Mouse (Mus musculus) stomach, embryonic 16.5 days (tissue): Measurements from ENCODE around the gene Nvl. TPM values are rescaled to one million over a fixed set of nuclear protein-coding genes. Genes with fewer than 3 reads are reported as not detected.

Source experiments
- ATAC-seq: fragments of 200-750 bp; cut with Nextera tagmentation; 2 replicates; pipeline ENCODE4 v1.8.0; 2017; ENCODE audit warnings: moderate number of reproducible peaks, moderate TSS enrichment; ENCODE audit not compliant: insufficient read depth, low FRiP score
- H3K27ac ChIP-seq: fragments of 300-500 bp; sonication (generic); 2 replicates; pipeline ENCODE4 v1.5.1; 2014; ENCODE audit warnings: low read length
- H3K27me3 ChIP-seq: fragments of 300-500 bp; sonication (generic); 2 replicates; pipeline ENCODE4 v1.6.1; 2014; ENCODE audit warnings: low read length, control low read depth, mixed read lengths; ENCODE audit not compliant: control insufficient read depth, insufficient read depth
- H3K36me3 ChIP-seq: fragments of 300-500 bp; sonication (generic); 2 replicates; pipeline ENCODE4 v1.6.1; 2014; ENCODE audit warnings: low read length; ENCODE audit not compliant: control insufficient read depth, insufficient read depth
- H3K4me1 ChIP-seq: fragments of 300-500 bp; sonication (generic); 2 replicates; pipeline ENCODE4 v1.6.1; 2014; ENCODE audit warnings: low read length, control low read depth, mixed read lengths; ENCODE audit not compliant: control insufficient read depth, insufficient read depth
- H3K4me2 ChIP-seq: fragments of 300-500 bp; sonication (generic); 2 replicates; pipeline ENCODE4 v1.6.1; 2014; ENCODE audit warnings: low read depth, low read length, mixed read lengths
- H3K4me3 ChIP-seq: fragments of 300-500 bp; sonication (generic); replicated peaks from 2 replicates; pipeline ENCODE4 v1.5.1; 2014; ENCODE audit warnings: mild to moderate bottlenecking, low read length
- H3K9ac ChIP-seq: fragments of 300-500 bp; sonication (generic); 2 replicates; pipeline ENCODE4 v1.6.1; 2014; ENCODE audit warnings: low read length
- H3K9me3 ChIP-seq: fragments of 300-500 bp; sonication (generic); replicated peaks from 2 replicates; pipeline ENCODE4 v1.6.1; 2016; ENCODE audit warnings: low read length, control low read depth; ENCODE audit not compliant: control insufficient read depth
- WGBS: fragments of 180-500 bp; shearing (Covaris S2); extraction: QIAGEN DNeasy Blood & Tissue Kit; methylation state at CpG from one replicate; pipeline ENCODE4 v1.1.7; 2014; 5-methylcytosine and 5-hydroxymethylcytosine counted together
- polyA plus RNA-seq: library from polyadenylated mRNA; unstranded; fragments of >200 nt; fragmentation: Nextera tagmentation; extraction: Ambion mirVana; gene quantifications from 2 replicates; pipeline ENCODE4 v1.2.1, GENCODE M21; 2015

Gene Nvl
- 29.3 and 30.5 TPM in 2 replicates for polyA plus RNA-seq

DNA sequence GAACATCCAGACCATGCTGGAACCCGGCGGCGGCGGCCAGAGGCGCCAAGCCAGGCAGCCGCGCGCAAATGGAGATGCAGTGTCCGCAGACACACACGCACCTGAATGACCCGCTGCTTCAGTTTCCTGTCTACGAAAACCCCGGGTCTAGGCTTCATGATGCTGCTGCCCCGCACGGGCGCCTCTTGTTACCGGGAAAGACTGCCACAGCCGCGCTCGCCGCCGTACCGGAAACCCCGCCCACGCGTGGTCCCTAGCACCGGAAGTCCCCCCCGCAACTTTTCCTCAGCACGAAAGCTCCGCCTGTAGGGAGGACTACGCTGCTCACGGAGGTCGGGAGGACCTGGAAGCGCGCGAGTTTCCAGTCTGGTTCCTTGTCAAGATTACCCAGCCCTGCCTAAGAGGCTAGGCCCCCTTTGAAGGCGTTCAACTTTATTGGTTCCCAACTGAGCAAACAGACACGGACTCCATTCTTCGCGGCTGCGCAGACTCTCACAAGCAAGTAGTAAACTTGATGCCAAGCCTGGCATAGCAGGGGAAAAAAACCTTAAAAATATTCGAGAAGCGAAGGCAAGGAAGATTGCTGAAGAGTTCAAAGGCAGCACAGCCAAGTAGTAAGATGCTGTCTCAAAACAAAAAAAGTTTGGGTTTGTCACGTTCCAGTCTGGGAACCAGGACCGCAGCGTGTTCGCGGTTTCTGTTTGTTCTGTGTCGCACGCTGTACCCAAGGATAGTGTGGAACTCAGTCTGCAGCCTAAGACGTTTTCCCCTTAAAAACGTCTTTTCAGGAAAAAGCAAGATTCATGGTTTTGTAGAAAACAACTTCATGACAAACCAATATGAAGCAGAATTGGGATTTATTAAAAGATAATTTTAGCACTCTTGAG, at the start of gene Nvl, which contains the start of gene Cnih4:
Gene Nvl, minus strand, starts transcription at position 255 of the 887 bp plus-strand sequence.
Gene Cnih4, plus strand, starts transcription at position 744 of the 887 bp plus-strand sequence.
- Histone ChIP-seq H3K4me3 (peak within 1 kb of the TSS; percentile 94), H3K36me3 (no peaks in the 10 kb centered on the region), H3K9me3 (no peaks in the 10 kb centered on the region), H3K27ac (peak within 1 kb of the TSS; percentile 93), H3K4me2 (peak within 1 kb of the TSS; percentile 88), H3K4me1 (peaks cover 10% of the 10 kb centered on the region), H3K9ac (peak within 1 kb of the TSS; percentile 83), H3K27me3 (no peaks in the 10 kb centered on the region)
- WGBS: under 1% methylated on average over 52 of the region's 52 CpGs
- ATAC-seq: peak; percentile 99

GRCm38 (mm10) chr1:181188925-181189324, 44.9 kb upstream of the Nvl start:
- Histone ChIP-seq H3K36me3 (peaks cover 30% of the 10 kb centered on the region), H3K27ac (no peak overlapping the region), H3K4me3 (no peak overlapping the region), H3K9me3 (no peaks in the 10 kb centered on the region), H3K27me3 (no peaks in the 10 kb centered on the region), H3K9ac (no peak overlapping the region), H3K4me2 (no peak overlapping the region), H3K4me1 (no peaks in the 10 kb centered on the region)
- no peak for ATAC-seq
- WGBS: 82% methylated on average over 4 of the region's 4 CpGs

DNA sequence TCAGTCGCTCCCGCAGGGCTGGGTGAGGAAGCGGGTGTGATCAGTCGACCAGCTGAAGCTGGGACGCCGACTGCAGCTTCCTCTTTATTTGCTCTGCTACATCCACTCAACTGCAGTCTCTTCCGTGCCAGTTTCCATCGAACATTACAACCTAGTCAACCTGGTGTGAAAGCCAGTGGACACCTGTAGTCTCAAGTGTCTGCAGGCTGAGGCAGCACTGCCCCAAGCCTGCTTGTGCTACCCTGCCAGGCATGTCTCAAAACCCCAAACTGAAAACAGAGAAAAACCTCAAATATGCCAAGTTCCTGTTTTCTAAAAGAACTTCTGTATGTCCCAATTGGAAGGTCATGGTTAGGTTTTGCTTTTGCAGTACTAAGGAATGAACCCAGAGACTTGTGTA, 26.2 kb upstream of the Nvl start:
- no peak overlapping the region for H3K4me2 ChIP-seq
- 67% methylated on average over 8 of the region's 8 CpGs for WGBS

DNA sequence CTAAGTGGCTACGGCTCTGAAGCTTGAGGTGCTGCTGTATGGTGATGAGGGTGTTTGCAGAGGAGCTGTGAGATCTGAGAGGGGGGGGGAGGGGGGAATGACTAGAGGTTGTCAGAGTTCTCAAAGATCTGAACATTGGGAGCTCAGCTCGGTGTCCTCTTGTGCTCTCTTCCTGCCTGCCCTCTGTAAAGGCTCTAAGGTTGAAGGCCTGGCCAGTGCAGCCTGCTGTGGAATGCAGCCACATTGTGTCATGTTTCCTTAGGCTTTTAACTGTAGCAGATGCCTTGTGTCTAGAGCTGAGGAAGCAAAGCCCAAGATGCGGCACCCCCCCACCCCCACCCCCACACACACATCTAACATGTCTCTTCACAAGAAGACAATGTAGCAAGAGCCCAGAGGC, 24.4 kb upstream of the Nvl start:
- Histone ChIP-seq H3K27ac (no peak overlapping the region), H3K4me1 (no peaks in the 10 kb centered on the region), H3K4me2 (no peak overlapping the region), H3K27me3 (no peaks in the 10 kb centered on the region), H3K36me3 (peaks cover 11% of the 10 kb centered on the region), H3K4me3 (no peak overlapping the region), H3K9me3 (no peaks in the 10 kb centered on the region), H3K9ac (no peak overlapping the region)
- no peak for ATAC-seq
- WGBS: 78% methylated on average over 3 of the region's 3 CpGs

More for the DNA sequence above, 26.2 kb upstream of the Nvl start:
- H3K4me3 ChIP-seq: no peak overlapping the region
- ATAC-seq: no peak
- no peaks in the 10 kb centered on the region for H3K4me1 ChIP-seq
- H3K27ac ChIP-seq: no peak overlapping the region
- no peaks in the 10 kb centered on the region for H3K9me3 ChIP-seq
- H3K27me3 ChIP-seq: no peaks in the 10 kb centered on the region
- H3K36me3 ChIP-seq: 0 out of 2 replicates have a peak, but pooled peaks cover 6% of the 10 kb centered on the region
- H3K9ac ChIP-seq: no peak overlapping the region

DNA sequence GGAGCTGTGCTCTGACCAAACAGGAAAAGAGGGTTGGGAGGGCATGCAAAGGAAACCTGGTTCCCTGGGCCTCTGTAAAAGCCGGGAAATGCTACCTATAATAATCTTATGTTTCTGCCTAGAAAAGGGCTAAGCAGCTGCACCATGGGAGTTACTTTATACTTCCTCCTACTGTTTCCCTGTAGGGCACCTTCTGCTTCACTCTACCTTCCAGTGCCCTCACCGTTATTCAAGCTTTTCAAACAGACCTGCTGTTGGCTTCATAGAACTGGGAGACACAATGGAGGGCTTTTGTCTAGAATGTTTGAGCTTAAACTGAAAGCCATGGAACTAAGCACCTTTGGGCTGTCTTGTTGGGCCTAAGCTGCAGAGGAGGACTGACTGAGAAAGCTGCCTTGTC, 23.8 kb upstream of the Nvl start:
- Histone ChIP-seq H3K4me3 (no peak overlapping the region), H3K4me2 (no peak overlapping the region), H3K9me3 (no peaks in the 10 kb centered on the region), H3K27me3 (no peaks in the 10 kb centered on the region), H3K36me3 (peaks cover 16% of the 10 kb centered on the region), H3K27ac (no peak overlapping the region), H3K4me1 (no peaks in the 10 kb centered on the region), H3K9ac (no peak overlapping the region)
- no peak for ATAC-seq
- 83% methylated on average over 2 of the region's 2 CpGs for WGBS

GRCm38 (mm10) chr1:181151541-181151940, 7.5 kb upstream of the Nvl start:
- 25% methylated on average over 5 of the region's 5 CpGs for WGBS
- Histone ChIP-seq H3K4me2 (peak overlapping the region; percentile 75), H3K9ac (peak overlapping the region; percentile 95), H3K9me3 (no peaks in the 10 kb centered on the region), H3K27me3 (no peaks in the 10 kb centered on the region), H3K4me1 (peaks cover 14% of the 10 kb centered on the region), H3K36me3 (no peaks in the 10 kb centered on the region), H3K27ac (peak overlapping the region; percentile 89; the same call in 1 of the 2 replicates), H3K4me3 (peak overlapping the region; percentile 91)
- ATAC-seq: no peak

GRCm38 (mm10) chr1:181150827-181151534, 7.0 kb upstream of the Nvl start:
- peak; percentile 85 for ATAC-seq
- Histone ChIP-seq H3K4me2 (peak overlapping the region; percentile 75), H3K4me1 (peaks cover 14% of the 10 kb centered on the region), H3K36me3 (no peaks in the 10 kb centered on the region), H3K9ac (peak overlapping the region; percentile 95), H3K9me3 (no peaks in the 10 kb centered on the region), H3K4me3 (peak overlapping the region; percentile 91), H3K27ac (peak overlapping the region; percentile 89), H3K27me3 (no peaks in the 10 kb centered on the region)
- WGBS: under 1% methylated on average over 58 of the region's 59 CpGs

DNA sequence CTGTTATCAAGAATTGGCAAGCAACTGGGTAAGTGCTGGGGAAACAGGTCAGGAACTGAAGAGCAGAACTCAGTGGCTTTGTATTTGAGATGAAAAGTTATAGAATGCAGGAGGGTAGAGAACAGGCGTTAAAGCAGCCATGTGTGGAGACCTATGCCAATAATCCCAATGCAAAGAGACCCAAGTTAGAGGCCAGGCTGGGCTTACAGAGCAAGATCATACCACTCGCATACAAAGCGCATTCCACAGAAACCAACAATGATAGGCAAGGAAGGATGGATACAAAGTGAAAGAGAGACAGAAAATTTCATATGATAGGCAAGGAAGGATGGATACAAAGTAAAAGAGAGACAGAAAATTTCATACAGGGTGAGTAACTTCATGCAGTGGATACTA, 6.4 kb upstream of the Nvl start:
- H3K36me3 ChIP-seq: no peaks in the 10 kb centered on the region
- no peaks in the 10 kb centered on the region for H3K27me3 ChIP-seq
- H3K9ac ChIP-seq: no peak overlapping the region
- WGBS: 72% methylated on average over 3 of the region's 3 CpGs
- no peaks in the 10 kb centered on the region for H3K9me3 ChIP-seq
- no peak overlapping the region for H3K27ac ChIP-seq
- H3K4me1 ChIP-seq: peaks cover 14% of the 10 kb centered on the region
- ATAC-seq: no peak; the same call in 1 of the 2 replicates
- no peak overlapping the region for H3K4me3 ChIP-seq
- H3K4me2 ChIP-seq: no peak overlapping the region
